In the genomic region with DNA sequence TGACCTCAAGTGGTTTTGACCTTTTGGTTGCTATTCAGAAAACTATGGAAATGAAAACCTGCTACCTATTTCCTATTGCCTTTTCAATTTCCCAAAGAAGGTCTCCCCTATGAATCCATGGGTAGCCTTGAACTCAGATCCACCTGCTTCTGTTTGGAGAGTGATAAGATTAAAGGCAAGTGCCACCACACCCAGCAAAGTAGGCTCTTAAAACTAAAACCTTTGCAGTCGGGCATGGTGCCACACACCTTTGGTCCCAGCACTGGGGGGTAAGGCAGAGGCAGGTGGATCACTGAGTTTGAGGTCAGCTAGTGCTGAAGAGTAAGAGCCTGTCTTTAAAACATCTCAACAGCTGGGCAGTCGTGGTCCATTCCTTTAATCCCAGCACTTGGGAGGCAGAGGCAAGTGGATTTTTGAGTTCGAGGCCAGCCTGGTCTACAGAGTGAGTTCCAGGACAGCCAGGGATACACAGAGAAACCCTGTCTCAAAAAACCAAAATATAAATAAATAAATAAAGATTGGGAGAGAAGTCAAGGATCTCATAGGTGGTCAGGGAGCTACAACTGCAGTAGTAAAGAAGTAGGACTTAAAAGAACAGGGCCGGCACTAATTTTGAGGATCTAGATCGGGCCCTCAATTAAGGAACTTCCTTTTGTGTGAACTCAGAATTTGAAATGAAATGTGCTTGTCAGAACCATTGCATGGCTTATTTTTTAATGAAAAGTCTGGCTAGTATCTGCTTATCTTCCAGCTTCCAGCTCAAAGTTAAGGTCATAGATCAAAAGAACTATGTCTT, we compare ENCODE assay signal across 8 mouse cellular contexts. TPM values are rescaled to one million over a fixed set of nuclear protein-coding genes. Genes with fewer than 3 reads are reported as not detected.
DNase-seq lines count a peak whose midpoint lies in the region; ATAC-seq and TF ChIP-seq lines count a peak whose summit lies in the region.

No protein-coding gene starts in this region.

- H3K27me3 ChIP-seq in lung, postnatal 0 days (replicated peaks; ENCODE audit: insufficient read depth, low read length): no peaks in the 10 kb centered on the region
- H3K27me3 ChIP-seq in forebrain, embryonic 10.5 days (ENCODE audit: poor library complexity, severe bottlenecking): peaks cover 14% of the 10 kb centered on the region
- no peaks in the 10 kb centered on the region for H3K27me3 ChIP-seq in myocyte (ENCODE audit: control insufficient read depth, insufficient read depth, insufficient read length)

- TF ChIP-seq CTCF in lung, postnatal 0 days (IDR thresholded peaks at IDR 0.05): no peak

- H3K9ac ChIP-seq in lung, postnatal 0 days (replicated peaks; ENCODE audit: low read depth): no peak overlapping the region

- H3K36me3 ChIP-seq in lung, postnatal 0 days (ENCODE audit: insufficient read depth, low read length): no peaks in the 10 kb centered on the region
- peaks cover 33% of the 10 kb centered on the region for H3K36me3 ChIP-seq in forebrain, embryonic 10.5 days (replicated peaks)
- H3K36me3 ChIP-seq in myocyte (ENCODE audit: control insufficient read depth, insufficient read depth): peaks cover 9% of the 10 kb centered on the region

- peak overlapping the region; percentile 84; the same call in 1 of the 2 replicates for H3K4me2 ChIP-seq in lung, postnatal 0 days (replicated peaks; ENCODE audit: low read depth, low read length)
- H3K4me2 ChIP-seq in myocyte (ENCODE audit: low read depth): peak overlapping the region; percentile 96

- TF ChIP-seq POLR2A in myocyte (IDR thresholded peaks at IDR 0.05; ENCODE audit: insufficient read length, low read depth): no peak

- H3K4me3 ChIP-seq in lung, postnatal 0 days (ENCODE audit: low read depth, low read length): no peak overlapping the region; the same call in 1 of the 2 replicates
- peak overlapping the region; percentile 88 for H3K4me3 ChIP-seq in forebrain, embryonic 10.5 days
- H3K4me3 ChIP-seq in myocyte: peak overlapping the region; percentile 72

- peaks cover 5% of the 10 kb centered on the region; the same call in 1 of the 2 replicates for H3K4me1 ChIP-seq in lung, postnatal 0 days (ENCODE audit: insufficient read depth, low read depth, low read length)
- H3K4me1 ChIP-seq in forebrain, embryonic 10.5 days: peaks cover 33% of the 10 kb centered on the region

- TF ChIP-seq EP300 in lung, postnatal 0 days (IDR thresholded peaks at IDR 0.05): no peak

- WGBS in lung, postnatal 0 days: 47% methylated on average over 5 of the region's 5 CpGs
- 79% methylated on average over 5 of the region's 5 CpGs for WGBS in forebrain, embryonic 10.5 days

- no peak overlapping the region for H3ac ChIP-seq in myocyte (ENCODE audit: control insufficient read depth, insufficient read length)

- peaks cover 48% of the 10 kb centered on the region for H3K79me2 ChIP-seq in myocyte (ENCODE audit: control insufficient read depth, insufficient read depth)

- ATAC-seq in lung, postnatal 0 days: no peak

- H3K9me3 ChIP-seq in lung, postnatal 0 days (ENCODE audit: low read length): no peaks in the 10 kb centered on the region
- no peaks in the 10 kb centered on the region for H3K9me3 ChIP-seq in forebrain, embryonic 10.5 days

- no peak overlapping the region for H3K27ac ChIP-seq in lung, postnatal 0 days (ENCODE audit: low read length)
- H3K27ac ChIP-seq in forebrain, embryonic 10.5 days: 0 out of 2 replicates have a peak overlapping the region, but pooled peaks have one; percentile 25

- no peak for DNase-seq in lung, postnatal 0 days (ENCODE audit: low spot score)
- DNase-seq in lung, postnatal 14 days: no peak
- DNase-seq in forebrain, embryonic 10.5 days (ENCODE audit: extremely low spot score, low spot score): no peak
- peak; percentile 20 for DNase-seq in kidney, postnatal 10 days
- no peak for DNase-seq in frontal cortex, postnatal 36 days (ENCODE audit: low spot score in 2 of 2)
- DNase-seq in testis, postnatal 14 days (ENCODE audit: low spot score): no peak
- DNase-seq in lung, postnatal 36 days: no peak

TF ChIP-seq in myocyte, 11 proteins besides CTCF, POLR2A, EP300 and RAD21:
- no peak for TF ChIP-seq TCF3 (IDR thresholded peaks at IDR 0.05; ENCODE audit: insufficient read length, low read depth)
- no peak for TF ChIP-seq MYOD1 (IDR thresholded peaks at IDR 0.05; ENCODE audit: control insufficient read depth in 1 of 3, insufficient read length in 2 of 3, low read depth in 2 of 3)
- no peak for TF ChIP-seq POLR2AphosphoS2 (IDR thresholded peaks at IDR 0.05; ENCODE audit: insufficient read length, low read depth)
- TF ChIP-seq REST (IDR thresholded peaks at IDR 0.05; ENCODE audit: insufficient read depth, insufficient read length): no peak
- no peak for TF ChIP-seq SRF (IDR thresholded peaks at IDR 0.05; ENCODE audit: control insufficient read depth, insufficient read length, low read depth)
- no peak for TF ChIP-seq TCF12 (IDR thresholded peaks at IDR 0.05; ENCODE audit: insufficient read depth, poor library complexity, severe bottlenecking)
- no peak for TF ChIP-seq USF1 (IDR thresholded peaks at IDR 0.05; ENCODE audit: low read depth)
- TF ChIP-seq MYOG (IDR thresholded peaks at IDR 0.05; ENCODE audit: control insufficient read depth in 1 of 3, insufficient read depth in 1 of 3, insufficient read length in 2 of 3, low read depth in 2 of 3): no peak
- no peak for TF ChIP-seq E2F4 (IDR thresholded peaks at IDR 0.05; ENCODE audit: insufficient read depth)
TF ChIP-seq in myocyte: peak in this region for 0.

RNA-seq across cellular contexts. Expression of gene Tfrc, which starts 1.9 kb away (rescaled TPM):
- polyA plus RNA-seq in lung, postnatal 0 days (2015; fragmentation: Nextera tagmentation; extraction: Ambion mirVana): 14.6 and 16.0 TPM in 2 replicates
- polyA plus RNA-seq in forebrain, embryonic 10.5 days (2016; fragmentation: Nextera tagmentation; extraction: Ambion mirVana): 71.3 and 72.0 TPM in 2 replicates
- polyA plus RNA-seq in myocyte (2012; fragmentation: generic; extraction: Trizol): 55.4 TPM

RNA-seq across cellular contexts. Expression of gene Tnk2, which starts 33.0 kb away (rescaled TPM):
- polyA plus RNA-seq in lung, postnatal 0 days (2015; fragmentation: Nextera tagmentation; extraction: Ambion mirVana): 19.8 and 22.4 TPM in 2 replicates
- polyA plus RNA-seq in forebrain, embryonic 10.5 days (2016; fragmentation: Nextera tagmentation; extraction: Ambion mirVana): 10.1 and 11.0 TPM in 2 replicates
- 35.0 TPM for polyA plus RNA-seq in myocyte (2012; fragmentation: generic; extraction: Trizol)
